Mouse (Mus musculus): ENCODE results near the gene Igfbp3. TPM values are rescaled to one million over a fixed set of nuclear protein-coding genes. Genes with fewer than 3 reads are reported as not detected.

The Igfbp3 gene
- polyA plus RNA-seq, 1 experiment from 2014 or later, result 26.2 TPM

- Histone ChIP-seq H3K4me1 (peaks cover 8% of the 10 kb centered on the region; the same call in 1 of the 2 replicates), H3K27ac (no peak overlapping the region), H3K4me3 (no peak overlapping the region), H3K4me2 (replicated peaks) (no peak overlapping the region), H3K9ac (no peak overlapping the region), H3K27me3 (no peaks in the 10 kb centered on the region), H3K9me3 (replicated peaks) (no peaks in the 10 kb centered on the region), H3K36me3 (no peaks in the 10 kb centered on the region)
- ATAC-seq (ENCODE audit: low FRiP score), result no peak
- 24% methylated on average over 1 of the region's 1 CpGs for WGBS
Observed at GRCm38 (mm10) chr11:7184420-7184819, 29.3 kb downstream of the Igfbp3 start.

- Histone ChIP-seq H3K27ac (no peak overlapping the region), H3K9me3 (replicated peaks) (no peaks in the 10 kb centered on the region), H3K36me3 (no peaks in the 10 kb centered on the region), H3K27me3 (no peaks in the 10 kb centered on the region), H3K9ac (no peak overlapping the region), H3K4me1 (peaks cover 8% of the 10 kb centered on the region; the same call in 1 of the 2 replicates), H3K4me3 (no peak overlapping the region), H3K4me2 (replicated peaks) (no peak overlapping the region)
- ATAC-seq (ENCODE audit: low FRiP score), result peak; percentile 56; the same call in 1 of the 2 replicates
- WGBS, result 37% methylated on average over 8 of the region's 8 CpGs
Observed at GRCm38 (mm10) chr11:7182409-7183042, 31.2 kb downstream of the Igfbp3 start.

GRCm38 (mm10) chr11:7179276-7179675 lies 34.4 kb downstream of the Igfbp3 start:
- Histone ChIP-seq H3K27me3 (no peaks in the 10 kb centered on the region), H3K9me3 (replicated peaks) (no peaks in the 10 kb centered on the region), H3K4me1 (peaks cover 5% of the 10 kb centered on the region; the same call in 1 of the 2 replicates), H3K36me3 (no peaks in the 10 kb centered on the region), H3K4me2 (replicated peaks) (no peak overlapping the region), H3K9ac (no peak overlapping the region), H3K4me3 (no peak overlapping the region), H3K27ac (no peak overlapping the region)
- no peak for ATAC-seq (ENCODE audit: low FRiP score)
- WGBS, result 89% methylated on average over 2 of the region's 2 CpGs

GRCm38 (mm10) chr11:7178724-7179123 lies 35.0 kb downstream of the Igfbp3 start:
- Histone ChIP-seq H3K4me3 (no peak overlapping the region), H3K27me3 (no peaks in the 10 kb centered on the region), H3K27ac (no peak overlapping the region), H3K4me2 (replicated peaks) (no peak overlapping the region), H3K4me1 (peaks cover 5% of the 10 kb centered on the region; the same call in 1 of the 2 replicates), H3K9me3 (replicated peaks) (no peaks in the 10 kb centered on the region), H3K36me3 (no peaks in the 10 kb centered on the region), H3K9ac (no peak overlapping the region)
- 82% methylated on average over 4 of the region's 4 CpGs for WGBS
- no peak for ATAC-seq (ENCODE audit: low FRiP score)

GRCm38 (mm10) chr11:7173664-7174063 lies 40.1 kb downstream of the Igfbp3 start:
- Histone ChIP-seq H3K4me3 (no peak overlapping the region), H3K36me3 (no peaks in the 10 kb centered on the region), H3K27ac (no peak overlapping the region), H3K9me3 (replicated peaks) (no peaks in the 10 kb centered on the region), H3K27me3 (no peaks in the 10 kb centered on the region), H3K4me1 (no peaks in the 10 kb centered on the region), H3K9ac (no peak overlapping the region), H3K4me2 (replicated peaks) (no peak overlapping the region)
- WGBS, result 89% methylated on average over 6 of the region's 6 CpGs
- ATAC-seq (ENCODE audit: low FRiP score), result no peak

GRCm38 (mm10) chr11:7169645-7170044 lies 44.1 kb downstream of the Igfbp3 start:
- no peak for ATAC-seq (ENCODE audit: low FRiP score)
- 100% methylated on average over 1 of the region's 1 CpGs for WGBS
- no peaks in the 10 kb centered on the region for H3K9me3 ChIP-seq (replicated peaks)
- no peak overlapping the region for H3K4me3 ChIP-seq
- H3K36me3 ChIP-seq, result no peaks in the 10 kb centered on the region
- H3K4me1 ChIP-seq, result no peaks in the 10 kb centered on the region
- no peaks in the 10 kb centered on the region for H3K27me3 ChIP-seq
- H3K9ac ChIP-seq, result no peak overlapping the region
- no peak overlapping the region for H3K4me2 ChIP-seq (replicated peaks)
- H3K27ac ChIP-seq, result no peak overlapping the region

- WGBS, result 44% methylated on average over 4 of the region's 4 CpGs
- Histone ChIP-seq H3K4me1 (peaks cover 8% of the 10 kb centered on the region), H3K27ac (no peak overlapping the region), H3K4me3 (no peak overlapping the region), H3K9me3 (replicated peaks) (no peaks in the 10 kb centered on the region), H3K9ac (no peak overlapping the region), H3K36me3 (no peaks in the 10 kb centered on the region), H3K4me2 (replicated peaks) (no peak overlapping the region), H3K27me3 (no peaks in the 10 kb centered on the region)
- ATAC-seq (ENCODE audit: low FRiP score), result 0 out of 2 replicates have a peak, but pooled peaks have one; percentile 18
Observed at GRCm38 (mm10) chr11:7164416-7164815, 49.3 kb downstream of the Igfbp3 start.

- Histone ChIP-seq H3K4me1 (peaks cover 8% of the 10 kb centered on the region), H3K27me3 (no peaks in the 10 kb centered on the region), H3K27ac (no peak overlapping the region), H3K9ac (no peak overlapping the region), H3K4me2 (replicated peaks) (no peak overlapping the region), H3K36me3 (no peaks in the 10 kb centered on the region), H3K9me3 (replicated peaks) (no peaks in the 10 kb centered on the region), H3K4me3 (no peak overlapping the region)
- 77% methylated on average over 8 of the region's 8 CpGs for WGBS
- ATAC-seq (ENCODE audit: low FRiP score), result 0 out of 2 replicates have a peak, but pooled peaks have one; percentile 33
Observed at GRCm38 (mm10) chr11:7161502-7162174, 52.1 kb downstream of the Igfbp3 start.

- Histone ChIP-seq H3K9me3 (replicated peaks) (no peaks in the 10 kb centered on the region), H3K4me1 (peaks cover 8% of the 10 kb centered on the region), H3K27me3 (no peaks in the 10 kb centered on the region), H3K36me3 (no peaks in the 10 kb centered on the region), H3K4me2 (replicated peaks) (no peak overlapping the region), H3K9ac (no peak overlapping the region), H3K27ac (peak overlapping the region; percentile 7; the same call in 1 of the 2 replicates), H3K4me3 (no peak overlapping the region)
- WGBS, result 36% methylated on average over 4 of the region's 4 CpGs
- peak; percentile 47 for ATAC-seq (ENCODE audit: low FRiP score)
Observed at GRCm38 (mm10) chr11:7160637-7161101, 53.1 kb downstream of the Igfbp3 start.

GRCm38 (mm10) chr11:7160146-7160545 lies 53.6 kb downstream of the Igfbp3 start:
- 68% methylated on average over 6 of the region's 6 CpGs for WGBS

GRCm38 (mm10) chr11:7158196-7158595 lies 55.5 kb downstream of the Igfbp3 start:
- H3K36me3 ChIP-seq, result no peaks in the 10 kb centered on the region
- no peak overlapping the region for H3K27ac ChIP-seq
- H3K4me1 ChIP-seq, result peaks cover 8% of the 10 kb centered on the region
- ATAC-seq (ENCODE audit: low FRiP score), result no peak
- 86% methylated on average over 6 of the region's 6 CpGs for WGBS
- no peak overlapping the region for H3K9ac ChIP-seq
- H3K27me3 ChIP-seq, result no peaks in the 10 kb centered on the region
- no peaks in the 10 kb centered on the region for H3K9me3 ChIP-seq (replicated peaks)
- H3K4me2 ChIP-seq (replicated peaks), result no peak overlapping the region
- no peak overlapping the region for H3K4me3 ChIP-seq

More at GRCm38 (mm10) chr11:7160146-7160545, 53.6 kb downstream of the Igfbp3 start:
- Histone ChIP-seq H3K36me3 (no peaks in the 10 kb centered on the region), H3K9ac (no peak overlapping the region), H3K27me3 (no peaks in the 10 kb centered on the region), H3K27ac (no peak overlapping the region; the same call in 1 of the 2 replicates), H3K9me3 (replicated peaks) (no peaks in the 10 kb centered on the region), H3K4me1 (peaks cover 8% of the 10 kb centered on the region), H3K4me2 (replicated peaks) (no peak overlapping the region), H3K4me3 (no peak overlapping the region)
- no peak for ATAC-seq (ENCODE audit: low FRiP score)

GRCm38 (mm10) chr11:7156427-7156826 lies 57.3 kb downstream of the Igfbp3 start:
- Histone ChIP-seq H3K9me3 (replicated peaks) (no peaks in the 10 kb centered on the region), H3K27ac (no peak overlapping the region), H3K27me3 (no peaks in the 10 kb centered on the region), H3K36me3 (no peaks in the 10 kb centered on the region), H3K9ac (no peak overlapping the region), H3K4me3 (no peak overlapping the region), H3K4me1 (peaks cover 8% of the 10 kb centered on the region), H3K4me2 (replicated peaks) (no peak overlapping the region)
- WGBS, result 66% methylated on average over 4 of the region's 4 CpGs
- no peak for ATAC-seq (ENCODE audit: low FRiP score)
